Mouse (Mus musculus): Measurements from ENCODE around the gene Pik3c2a.

DNA sequence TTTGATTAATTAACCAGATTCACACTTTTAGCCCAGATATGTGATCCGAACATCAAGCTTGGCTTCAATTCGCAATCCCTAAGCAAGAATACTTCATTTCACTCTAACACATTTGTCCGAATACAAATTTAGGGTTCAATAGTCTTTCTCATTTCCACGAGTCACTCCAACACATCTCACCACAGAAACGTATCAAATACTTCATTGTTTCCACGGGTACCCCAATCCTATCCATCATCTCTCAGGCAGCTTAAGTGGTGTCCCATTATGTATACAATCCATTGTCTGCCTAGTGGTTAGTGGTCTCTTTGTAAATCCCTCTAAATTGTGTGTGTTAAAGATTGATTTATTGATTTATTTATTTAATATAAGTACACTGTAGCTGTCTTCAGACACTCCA lies 108.1 kb downstream of the Pik3c2a start:
- TF ChIP-seq CTCF (IDR thresholded peaks at IDR 0.05; ENCODE audit: borderline replicate concordance, insufficient read depth, low read depth, low read length) = no peak
- TF ChIP-seq POLR2A (IDR thresholded peaks at IDR 0.05; ENCODE audit: borderline replicate concordance, insufficient read depth, low read length) = no peak

Measured in cerebellum, adult 2 months (tissue).